Mouse (Mus musculus): ENCODE results near the gene Ubr3. TPM values are rescaled to one million over a fixed set of nuclear protein-coding genes. Genes with fewer than 3 reads are reported as not detected.
"Not testable (repeated sequence)": the region's sequence is repeated elsewhere in the genome, so short reads cannot be mapped to it uniquely, and the experiment has no call there.

Ubr3 gene
- polyA plus RNA-seq, 1 experiment from 2014 or later, result 9.6 TPM

GRCm38 (mm10) chr2:69957622-69958021 is 60.6 kb downstream of the Ubr3 start:
- no peaks in the 10 kb centered on the region for H3K9me3 ChIP-seq (ENCODE audit: control insufficient read depth)
- TF ChIP-seq CTCF (IDR thresholded peaks at IDR 0.05; ENCODE audit: low read depth), result no peak
- no peak for ATAC-seq
- H3K4me2 ChIP-seq (replicated peaks; ENCODE audit: low read depth), result no peak overlapping the region
- no peaks in the 10 kb centered on the region for H3K4me1 ChIP-seq (replicated peaks; ENCODE audit: control insufficient read depth, insufficient read depth, low read length)
- WGBS, result 85% methylated on average over 2 of the region's 2 CpGs
- no peak overlapping the region for H3K4me3 ChIP-seq (ENCODE audit: low read depth, low read length)
- H3K9ac ChIP-seq (ENCODE audit: low read depth, low read length), result no peak overlapping the region
- H3K27ac ChIP-seq (ENCODE audit: low read depth, low read length), result no peak overlapping the region
- peaks cover 23% of the 10 kb centered on the region for H3K36me3 ChIP-seq (ENCODE audit: control insufficient read depth, insufficient read depth)
- no peaks in the 10 kb centered on the region for H3K27me3 ChIP-seq (replicated peaks; ENCODE audit: control insufficient read depth, insufficient read depth, low read length)

- Histone ChIP-seq H3K27me3 (replicated peaks; ENCODE audit: control insufficient read depth, insufficient read depth, low read length) (no peaks in the 10 kb centered on the region), H3K4me2 (replicated peaks; ENCODE audit: low read depth) (no peak overlapping the region), H3K27ac (ENCODE audit: low read depth, low read length) (no peak overlapping the region), H3K4me1 (replicated peaks; ENCODE audit: control insufficient read depth, insufficient read depth, low read length) (no peaks in the 10 kb centered on the region), H3K36me3 (ENCODE audit: control insufficient read depth, insufficient read depth) (peaks cover 46% of the 10 kb centered on the region), H3K9me3 (ENCODE audit: control insufficient read depth) (no peaks in the 10 kb centered on the region), H3K4me3 (ENCODE audit: low read depth, low read length) (no peak overlapping the region), H3K9ac (ENCODE audit: low read depth, low read length) (no peak overlapping the region)
- 95% methylated on average over 2 of the region's 2 CpGs for WGBS
- ATAC-seq, result no peak
- no peak for TF ChIP-seq CTCF (IDR thresholded peaks at IDR 0.05; ENCODE audit: low read depth)
These were observed 77.8 kb downstream of the Ubr3 start for GRCm38 (mm10) chr2:69974896-69975295.

- Histone ChIP-seq H3K36me3 (ENCODE audit: control insufficient read depth, insufficient read depth) (peaks cover 39% of the 10 kb centered on the region), H3K9ac (ENCODE audit: low read depth, low read length) (no peak overlapping the region), H3K27ac (ENCODE audit: low read depth, low read length) (no peak overlapping the region), H3K27me3 (replicated peaks; ENCODE audit: control insufficient read depth, insufficient read depth, low read length) (no peaks in the 10 kb centered on the region), H3K4me2 (replicated peaks; ENCODE audit: low read depth) (no peak overlapping the region), H3K4me1 (replicated peaks; ENCODE audit: control insufficient read depth, insufficient read depth, low read length) (no peaks in the 10 kb centered on the region), H3K4me3 (ENCODE audit: low read depth, low read length) (no peak overlapping the region), H3K9me3 (ENCODE audit: control insufficient read depth) (no peaks in the 10 kb centered on the region)
- TF ChIP-seq CTCF (IDR thresholded peaks at IDR 0.05; ENCODE audit: low read depth), result no peak
- ATAC-seq, result no peak
- 93% methylated on average over 6 of the region's 6 CpGs for WGBS
These were observed 92.2 kb downstream of the Ubr3 start for GRCm38 (mm10) chr2:69989224-69989623.

- Histone ChIP-seq H3K27me3 (replicated peaks; ENCODE audit: control insufficient read depth, insufficient read depth, low read length) (no peaks in the 10 kb centered on the region), H3K4me2 (replicated peaks; ENCODE audit: low read depth) (no peak overlapping the region), H3K9ac (ENCODE audit: low read depth, low read length) (no peak overlapping the region), H3K27ac (ENCODE audit: low read depth, low read length) (no peak overlapping the region), H3K4me3 (ENCODE audit: low read depth, low read length) (no peak overlapping the region), H3K9me3 (ENCODE audit: control insufficient read depth) (no peaks in the 10 kb centered on the region), H3K36me3 (ENCODE audit: control insufficient read depth, insufficient read depth) (peaks cover 30% of the 10 kb centered on the region), H3K4me1 (replicated peaks; ENCODE audit: control insufficient read depth, insufficient read depth, low read length) (no peaks in the 10 kb centered on the region)
- no peak for ATAC-seq
- 59% methylated on average over 2 of the region's 2 CpGs for WGBS
- TF ChIP-seq CTCF (IDR thresholded peaks at IDR 0.05; ENCODE audit: low read depth), result peak; percentile 53
These were observed 93.6 kb downstream of the Ubr3 start for GRCm38 (mm10) chr2:69990647-69991046.

GRCm38 (mm10) chr2:69994082-69994736 is 97.2 kb downstream of the Ubr3 start:
- 73% methylated on average over 3 of the region's 3 CpGs for WGBS
- peaks cover 40% of the 10 kb centered on the region for H3K36me3 ChIP-seq (ENCODE audit: control insufficient read depth, insufficient read depth)
- H3K4me2 ChIP-seq (replicated peaks; ENCODE audit: low read depth); H3K27me3 ChIP-seq (replicated peaks; ENCODE audit: control insufficient read depth, insufficient read depth, low read length); H3K4me1 ChIP-seq (replicated peaks; ENCODE audit: control insufficient read depth, insufficient read depth, low read length); H3K9ac ChIP-seq (ENCODE audit: low read depth, low read length); H3K9me3 ChIP-seq (ENCODE audit: control insufficient read depth); H3K27ac ChIP-seq (ENCODE audit: low read depth, low read length); ATAC-seq; H3K4me3 ChIP-seq (ENCODE audit: low read depth, low read length): not testable (repeated sequence)

GRCm38 (mm10) chr2:69994779-69995178 is 97.7 kb downstream of the Ubr3 start:
- Histone ChIP-seq H3K9me3 (ENCODE audit: control insufficient read depth) (no peaks in the 10 kb centered on the region), H3K4me1 (replicated peaks; ENCODE audit: control insufficient read depth, insufficient read depth, low read length) (no peaks in the 10 kb centered on the region), H3K27ac (ENCODE audit: low read depth, low read length) (no peak overlapping the region), H3K4me2 (replicated peaks; ENCODE audit: low read depth) (no peak overlapping the region), H3K4me3 (ENCODE audit: low read depth, low read length) (no peak overlapping the region), H3K27me3 (replicated peaks; ENCODE audit: control insufficient read depth, insufficient read depth, low read length) (no peaks in the 10 kb centered on the region), H3K9ac (ENCODE audit: low read depth, low read length) (no peak overlapping the region), H3K36me3 (ENCODE audit: control insufficient read depth, insufficient read depth) (peaks cover 34% of the 10 kb centered on the region)
- 40% methylated on average over 2 of the region's 2 CpGs for WGBS
- TF ChIP-seq CTCF (IDR thresholded peaks at IDR 0.05; ENCODE audit: low read depth), result no peak
- peak; percentile 45; the same call in 1 of the 2 replicates for ATAC-seq

All from intestine, postnatal 0 days (tissue).